Mouse (Mus musculus) neural tube, embryonic 14.5 days (tissue): ENCODE results near the gene Tex14. TPM values are rescaled to one million over a fixed set of nuclear protein-coding genes. Genes with fewer than 3 reads are reported as not detected.
"Not testable (repeated sequence)": the region's sequence is repeated elsewhere in the genome, so short reads cannot be mapped to it uniquely, and the experiment has no call there.

Experiments used
- ATAC-seq: fragments of 200-750 bp; cut with Nextera tagmentation; 2 replicates; pipeline ENCODE4 v1.8.0; 2017; ENCODE audit warnings: low read depth, mild to moderate bottlenecking, moderate TSS enrichment, moderate library complexity
- H3K27ac ChIP-seq: fragments of 300-500 bp; sonication (generic); 2 replicates; pipeline ENCODE4 v1.5.1; 2014; ENCODE audit warnings: low read depth, mild to moderate bottlenecking, control low read depth, low read length, moderate library complexity, mixed read lengths
- H3K27me3 ChIP-seq: fragments of 300-500 bp; sonication (generic); 2 replicates; pipeline ENCODE4 v1.6.1; 2014; ENCODE audit warnings: low read length; ENCODE audit not compliant: control insufficient read depth, insufficient read depth
- H3K36me3 ChIP-seq: fragments of 300-500 bp; sonication (generic); 2 replicates; pipeline ENCODE4 v1.6.1; 2014; ENCODE audit warnings: low read length, mixed read lengths; ENCODE audit not compliant: control insufficient read depth, insufficient read depth
- H3K4me1 ChIP-seq: fragments of 300-500 bp; sonication (generic); 2 replicates; pipeline ENCODE4 v1.6.1; 2014; ENCODE audit warnings: low read length; ENCODE audit not compliant: control insufficient read depth, insufficient read depth
- H3K4me2 ChIP-seq: fragments of 300-500 bp; sonication (generic); 2 replicates; pipeline ENCODE4 v1.6.1; 2014; ENCODE audit warnings: mild to moderate bottlenecking, low read depth, low read length, control low read depth
- H3K4me3 ChIP-seq: fragments of 300-500 bp; sonication (generic); 2 replicates; pipeline ENCODE4 v1.5.1; 2014; ENCODE audit warnings: low read depth, low read length, control low read depth, mixed read lengths
- H3K9ac ChIP-seq: fragments of 300-500 bp; sonication (generic); replicated peaks from 2 replicates; pipeline ENCODE4 v1.6.1; 2014; ENCODE audit warnings: low read depth, mild to moderate bottlenecking, control low read depth, low read length, mixed read lengths
- H3K9me3 ChIP-seq: fragments of 300-500 bp; sonication (generic); 2 replicates; pipeline ENCODE4 v1.6.1; 2016; ENCODE audit warnings: low read length; ENCODE audit not compliant: control insufficient read depth
- WGBS: fragments of 180-500 bp; shearing (Covaris S2); extraction: QIAGEN DNeasy Blood & Tissue Kit; methylation state at CpG from one replicate; pipeline ENCODE4 v1.1.7; 2014; 5-methylcytosine and 5-hydroxymethylcytosine counted together
- polyA plus RNA-seq: library from polyadenylated mRNA; unstranded; fragments of >200 nt; fragmentation: Nextera tagmentation; extraction: Ambion mirVana; gene quantifications from 2 replicates; pipeline ENCODE4 v1.2.1, GENCODE M21; 2014

The Tex14 gene
- polyA plus RNA-seq, 1 experiment from 2014 or later: 0.51 TPM

- H3K27me3 ChIP-seq: no peaks in the 10 kb centered on the region
- H3K27ac ChIP-seq: no peak overlapping the region
- H3K4me2 ChIP-seq: no peak overlapping the region
- H3K36me3 ChIP-seq: no peaks in the 10 kb centered on the region
- WGBS: 26% methylated on average over 13 of the region's 13 CpGs
- no peak for ATAC-seq
- H3K9ac ChIP-seq: no peak overlapping the region
- no peaks in the 10 kb centered on the region for H3K4me1 ChIP-seq
- no peaks in the 10 kb centered on the region for H3K9me3 ChIP-seq
- H3K4me3 ChIP-seq: no peak overlapping the region
These were observed 48.6 kb downstream of the Tex14 start for GRCm38 (mm10) chr11:87453216-87454034.

- H3K4me2 ChIP-seq: no peak overlapping the region
- H3K9me3 ChIP-seq: no peaks in the 10 kb centered on the region
- H3K27me3 ChIP-seq: no peaks in the 10 kb centered on the region
- no peaks in the 10 kb centered on the region for H3K4me1 ChIP-seq
- ATAC-seq: no peak
- H3K4me3 ChIP-seq: no peak overlapping the region
- no peaks in the 10 kb centered on the region for H3K36me3 ChIP-seq
- H3K9ac ChIP-seq: no peak overlapping the region
- 90% methylated on average over 2 of the region's 2 CpGs for WGBS
- H3K27ac ChIP-seq: no peak overlapping the region
These were observed 49.3 kb downstream of the Tex14 start for GRCm38 (mm10) chr11:87454035-87454690.

- H3K27me3 ChIP-seq: no peaks in the 10 kb centered on the region
- H3K9me3 ChIP-seq: no peaks in the 10 kb centered on the region
- H3K9ac ChIP-seq: no peak overlapping the region
- H3K4me2 ChIP-seq: no peak overlapping the region
- WGBS: 92% methylated on average over 5 of the region's 5 CpGs
- ATAC-seq: no peak
- H3K4me3 ChIP-seq: no peak overlapping the region
- H3K36me3 ChIP-seq: no peaks in the 10 kb centered on the region
- no peak overlapping the region for H3K27ac ChIP-seq
- H3K4me1 ChIP-seq: no peaks in the 10 kb centered on the region
These were observed 50.7 kb downstream of the Tex14 start for GRCm38 (mm10) chr11:87455573-87455972.

- no peak overlapping the region for H3K4me2 ChIP-seq
- no peaks in the 10 kb centered on the region for H3K36me3 ChIP-seq
- H3K27me3 ChIP-seq: no peaks in the 10 kb centered on the region
- ATAC-seq: no peak
- no peak overlapping the region for H3K4me3 ChIP-seq
- H3K27ac ChIP-seq: no peak overlapping the region
- no peak overlapping the region for H3K9ac ChIP-seq
- no peaks in the 10 kb centered on the region for H3K9me3 ChIP-seq
- no peaks in the 10 kb centered on the region for H3K4me1 ChIP-seq
- WGBS: 93% methylated on average over 4 of the region's 4 CpGs
These were observed 51.1 kb downstream of the Tex14 start for GRCm38 (mm10) chr11:87455984-87456383.

- Histone ChIP-seq H3K9ac (no peak overlapping the region), H3K4me2 (no peak overlapping the region), H3K36me3 (no peaks in the 10 kb centered on the region), H3K4me1 (no peaks in the 10 kb centered on the region), H3K4me3 (no peak overlapping the region), H3K27ac (no peak overlapping the region), H3K9me3 (no peaks in the 10 kb centered on the region), H3K27me3 (no peaks in the 10 kb centered on the region)
- ATAC-seq: no peak
- 92% methylated on average over 6 of the region's 6 CpGs for WGBS
These were observed 55.7 kb downstream of the Tex14 start for GRCm38 (mm10) chr11:87460566-87460965.

- not testable (repeated sequence) for H3K9ac ChIP-seq, H3K27ac ChIP-seq
- peak overlapping the region; percentile 22; the same call in 1 of the 2 replicates for H3K4me3 ChIP-seq
These were observed 57.1 kb downstream of the Tex14 start for GRCm38 (mm10) chr11:87461780-87462460.

GRCm38 (mm10) chr11:87462461-87463242 is 57.8 kb downstream of the Tex14 start:
- Histone ChIP-seq H3K27ac (no peak overlapping the region), H3K9ac (no peak overlapping the region), H3K4me1 (no peaks in the 10 kb centered on the region), H3K36me3 (no peaks in the 10 kb centered on the region), H3K9me3 (no peaks in the 10 kb centered on the region), H3K27me3 (no peaks in the 10 kb centered on the region), H3K4me3 (no peak overlapping the region), H3K4me2 (no peak overlapping the region)
- ATAC-seq: no peak
- 9% methylated on average over 9 of the region's 9 CpGs for WGBS

More at GRCm38 (mm10) chr11:87461780-87462460, 57.1 kb downstream of the Tex14 start:
- peak overlapping the region; percentile 43; the same call in 1 of the 2 replicates for H3K4me2 ChIP-seq
- WGBS: under 1% methylated on average over 24 of the region's 58 CpGs
- H3K9me3 ChIP-seq, H3K36me3 ChIP-seq, H3K4me1 ChIP-seq, H3K27me3 ChIP-seq: not testable (repeated sequence)
- peak; percentile 99 for ATAC-seq

- H3K27me3 ChIP-seq: no peaks in the 10 kb centered on the region
- H3K4me2 ChIP-seq: no peak overlapping the region
- no peaks in the 10 kb centered on the region for H3K9me3 ChIP-seq
- no peaks in the 10 kb centered on the region for H3K4me1 ChIP-seq
- 52% methylated on average over 5 of the region's 5 CpGs for WGBS
- no peak overlapping the region for H3K27ac ChIP-seq
- no peak overlapping the region for H3K4me3 ChIP-seq
- no peaks in the 10 kb centered on the region for H3K36me3 ChIP-seq
- no peak overlapping the region for H3K9ac ChIP-seq
- ATAC-seq: no peak
These were observed 58.3 kb downstream of the Tex14 start for GRCm38 (mm10) chr11:87463243-87463540.
